Mouse (Mus musculus) heart, postnatal 0 days (tissue): ENCODE measurements around the gene Dhrs7. TPM values are rescaled to one million over a fixed set of nuclear protein-coding genes. Genes with fewer than 3 reads are reported as not detected.

Source experiments
- ATAC-seq: fragments of 200-750 bp; cut with Nextera tagmentation; 2 replicates; pipeline ENCODE4 v1.8.0; 2017; ENCODE audit warnings: low read depth, moderate number of reproducible peaks, moderate library complexity; ENCODE audit not compliant: insufficient read depth
- DNase-seq: peaks from one replicate; pipeline ENCODE4 v3.0.0-alpha.2; 2016; ENCODE audit warnings: low spot score
- H3K27ac ChIP-seq: fragments of 300-500 bp; sonication (generic); 2 replicates; pipeline ENCODE4 v1.5.1; 2014; ENCODE audit warnings: low read depth, mild to moderate bottlenecking
- H3K27me3 ChIP-seq: fragments of 300-500 bp; sonication (generic); 2 replicates; pipeline ENCODE4 v1.6.1; 2014; ENCODE audit warnings: low read length, mixed read lengths; ENCODE audit not compliant: control insufficient read depth, insufficient read depth
- H3K36me3 ChIP-seq: fragments of 300-500 bp; sonication (generic); replicated peaks from 2 replicates; pipeline ENCODE4 v1.6.1; 2014; ENCODE audit warnings: low read length, mixed read lengths; ENCODE audit not compliant: control insufficient read depth, insufficient read depth
- H3K4me1 ChIP-seq: fragments of 300-500 bp; sonication (generic); 2 replicates; pipeline ENCODE4 v1.6.1; 2014; ENCODE audit warnings: antibody characterized with exemption; ENCODE audit not compliant: control insufficient read depth, insufficient read depth
- H3K4me2 ChIP-seq: fragments of 300-500 bp; sonication (generic); 2 replicates; pipeline ENCODE4 v1.6.1; 2014; ENCODE audit warnings: low read depth, mild to moderate bottlenecking, low read length, moderate library complexity
- H3K4me3 ChIP-seq: fragments of 300-500 bp; sonication (generic); 2 replicates; pipeline ENCODE4 v1.5.1; 2014; ENCODE audit warnings: low read depth, low read length
- H3K9ac ChIP-seq: fragments of 300-500 bp; sonication (generic); replicated peaks from 2 replicates; pipeline ENCODE4 v1.6.1; 2014; ENCODE audit warnings: low read depth, low read length, mixed read lengths
- H3K9me3 ChIP-seq: fragments of 300-500 bp; sonication (generic); replicated peaks from 2 replicates; pipeline ENCODE4 v1.6.1; 2016; ENCODE audit warnings: low read length; ENCODE audit not compliant: control insufficient read depth
- CTCF ChIP-seq: IDR thresholded peaks from 2 replicates; pipeline ENCODE4 v1.5.1; 2016; ENCODE audit warnings: antibody characterized with exemption, control low read depth, low read depth
- EP300 ChIP-seq: IDR thresholded peaks from 2 replicates; pipeline ENCODE4 v1.6.1; 2016; ENCODE audit warnings: antibody characterized with exemption, low read depth
- WGBS: fragments of 180-500 bp; shearing (Covaris S2); extraction: QIAGEN DNeasy Blood & Tissue Kit; methylation state at CpG from one replicate; pipeline ENCODE4 v1.1.7; 2014; 5-methylcytosine and 5-hydroxymethylcytosine counted together
- polyA plus RNA-seq: library from polyadenylated mRNA; unstranded; fragments of >200 nt; fragmentation: Nextera tagmentation; extraction: Ambion mirVana; gene quantifications from 2 replicates; pipeline ENCODE4 v1.2.1, GENCODE M21; 2015
- total RNA-seq: library from RNA; depleted of rRNA; stranded (reverse); fragments of >200 nt; gene quantifications from 2 replicates; pipeline ENCODE4 v1.2.3, GENCODE M21; 2014; ENCODE audit warnings: low replicate concordance; rRNA removed

Dhrs7 gene
- total and polyA plus RNA-seq, 2 experiments from 2014 or later = 91.6 to 227 TPM

GRCm38 (mm10) chr12:72621441-72621840 lies 43.3 kb downstream of the Dhrs7 start:
- DNase-seq = no peak
- Histone ChIP-seq H3K4me2 (no peak overlapping the region), H3K27me3 (no peaks in the 10 kb centered on the region)

GRCm38 (mm10) chr12:72620856-72621255 lies 43.9 kb downstream of the Dhrs7 start:
- DNase-seq (no peak), ATAC-seq (no peak)
- H3K27me3 ChIP-seq = no peaks in the 10 kb centered on the region
- no peak overlapping the region for H3K27ac ChIP-seq
- no peaks in the 10 kb centered on the region for H3K4me1 ChIP-seq
- H3K36me3 ChIP-seq = no peaks in the 10 kb centered on the region
- H3K9ac ChIP-seq = no peak overlapping the region
- H3K4me2 ChIP-seq = no peak overlapping the region
- no peak for TF ChIP-seq CTCF
- no peak for TF ChIP-seq EP300
- 80% methylated on average over 7 of the region's 7 CpGs for WGBS
- no peaks in the 10 kb centered on the region for H3K9me3 ChIP-seq
- H3K4me3 ChIP-seq = no peak overlapping the region

More at GRCm38 (mm10) chr12:72621441-72621840, 43.3 kb downstream of the Dhrs7 start:
- Histone ChIP-seq H3K36me3 (no peaks in the 10 kb centered on the region), H3K9ac (no peak overlapping the region), H3K4me3 (no peak overlapping the region), H3K27ac (no peak overlapping the region), H3K4me1 (no peaks in the 10 kb centered on the region), H3K9me3 (no peaks in the 10 kb centered on the region)
- 64% methylated on average over 1 of the region's 1 CpGs for WGBS
- TF ChIP-seq CTCF (no peak), EP300 (no peak)
- no peak for ATAC-seq

- Histone ChIP-seq H3K4me1 (no peaks in the 10 kb centered on the region), H3K27me3 (no peaks in the 10 kb centered on the region), H3K36me3 (no peaks in the 10 kb centered on the region), H3K27ac (no peak overlapping the region), H3K4me2 (no peak overlapping the region), H3K4me3 (no peak overlapping the region), H3K9ac (no peak overlapping the region), H3K9me3 (no peaks in the 10 kb centered on the region)
- WGBS = 79% methylated on average over 3 of the region's 3 CpGs
- ATAC-seq (no peak), DNase-seq (no peak)
- TF ChIP-seq EP300 (no peak), CTCF (no peak)
Measured at GRCm38 (mm10) chr12:72612053-72612452, 52.7 kb downstream of the Dhrs7 start.

Other genes starting within 250 kb of the Dhrs7 start
- 0.46 and 0.76 TPM in 2 replicates for gene Lrrc9, start 223.0 kb downstream of the Dhrs7 start, total RNA-seq
- 0.31 and 0.51 TPM in 2 replicates for gene Lrrc9, start 223.0 kb downstream of the Dhrs7 start, polyA plus RNA-seq
- gene Pcnx4, start 128.5 kb downstream of the Dhrs7 start, total RNA-seq = 1.4 and 1.6 TPM in 2 replicates
- 3.4 and 3.7 TPM in 2 replicates for gene Pcnx4, start 128.5 kb downstream of the Dhrs7 start, polyA plus RNA-seq
- gene Gm4756, start 15.2 kb downstream of the Dhrs7 start, total RNA-seq = not detected in 2 replicates
- not detected in 2 replicates for gene Gm4756, start 15.2 kb downstream of the Dhrs7 start, polyA plus RNA-seq
- 119 and 122 TPM in 2 replicates for gene Ppm1a, start 92.5 kb upstream of the Dhrs7 start, total RNA-seq
- 47.6 and 49.0 TPM in 2 replicates for gene Ppm1a, start 92.5 kb upstream of the Dhrs7 start, polyA plus RNA-seq